Mouse (Mus musculus) midbrain, embryonic 16.5 days (tissue): ENCODE measurements around the gene Spred2. TPM values are rescaled to one million over a fixed set of nuclear protein-coding genes. Genes with fewer than 3 reads are reported as not detected.
A peak's percentile ranks its signal among the peaks of the same experiment; 100 is the strongest.

ENCODE experiments used
- ATAC-seq: fragments of 200-750 bp; cut with Nextera tagmentation; 2 replicates; pipeline ENCODE4 v1.8.0; 2017; ENCODE audit warnings: moderate TSS enrichment
- H3K27ac ChIP-seq: fragments of 300-500 bp; sonication (generic); 2 replicates; pipeline ENCODE4 v1.5.1; 2014; ENCODE audit warnings: mild to moderate bottlenecking, low read length, mixed read lengths
- H3K27me3 ChIP-seq: fragments of 300-500 bp; sonication (generic); 2 replicates; pipeline ENCODE4 v1.6.1; 2014; ENCODE audit warnings: low read depth, low read length, mixed read lengths; ENCODE audit not compliant: control insufficient read depth, insufficient read depth
- H3K36me3 ChIP-seq: fragments of 300-500 bp; sonication (generic); 2 replicates; pipeline ENCODE4 v1.6.1; 2014; ENCODE audit warnings: mild to moderate bottlenecking, low read length, moderate library complexity, mixed read lengths; ENCODE audit not compliant: control insufficient read depth, insufficient read depth
- H3K4me1 ChIP-seq: fragments of 300-500 bp; sonication (generic); 2 replicates; pipeline ENCODE4 v1.6.1; 2014; ENCODE audit warnings: mild to moderate bottlenecking, low read length, mixed read lengths; ENCODE audit not compliant: control insufficient read depth, insufficient read depth
- H3K4me2 ChIP-seq: fragments of 300-500 bp; sonication (generic); 2 replicates; pipeline ENCODE4 v1.6.1; 2014; ENCODE audit warnings: mild to moderate bottlenecking, low read length, mixed read lengths
- H3K4me3 ChIP-seq: fragments of 300-500 bp; sonication (generic); 2 replicates; pipeline ENCODE4 v1.5.1; 2014; ENCODE audit warnings: low read depth, mild to moderate bottlenecking, low read length, moderate library complexity, mixed read lengths
- H3K9ac ChIP-seq: fragments of 300-500 bp; sonication (generic); 2 replicates; pipeline ENCODE4 v1.6.1; 2014; ENCODE audit warnings: low read depth, low read length, mixed read lengths
- H3K9me3 ChIP-seq: fragments of 300-500 bp; sonication (generic); replicated peaks from 2 replicates; pipeline ENCODE4 v1.6.1; 2014; ENCODE audit warnings: mild to moderate bottlenecking, low read length, mixed read lengths; ENCODE audit not compliant: control insufficient read depth, poor library complexity, severe bottlenecking
- WGBS: fragments of 180-500 bp; shearing (Covaris S2); extraction: QIAGEN DNeasy Blood & Tissue Kit; methylation state at CpG from one replicate; pipeline ENCODE4 v1.1.7; 2014; 5-methylcytosine and 5-hydroxymethylcytosine counted together
- polyA plus RNA-seq: library from polyadenylated mRNA; unstranded; fragments of >200 nt; fragmentation: Nextera tagmentation; extraction: Ambion mirVana; gene quantifications from 2 replicates; pipeline ENCODE4 v1.2.1, GENCODE M21; 2015

Gene Spred2
- polyA plus RNA-seq, 1 experiment from 2014 or later = 4.8 TPM

GRCm38 (mm10) chr11:19965037-19965611 is 40.9 kb downstream of the Spred2 start:
- Histone ChIP-seq H3K36me3 (no peaks in the 10 kb centered on the region), H3K9me3 (no peaks in the 10 kb centered on the region), H3K27ac (no peak overlapping the region), H3K4me3 (no peak overlapping the region), H3K9ac (no peak overlapping the region), H3K4me1 (peaks cover 3% of the 10 kb centered on the region; the same call in 1 of the 2 replicates), H3K4me2 (no peak overlapping the region), H3K27me3 (no peaks in the 10 kb centered on the region)
- peak; percentile 39; the same call in 1 of the 2 replicates for ATAC-seq
- 47% methylated on average over 16 of the region's 16 CpGs for WGBS

- Histone ChIP-seq H3K27me3 (no peaks in the 10 kb centered on the region), H3K9ac (no peak overlapping the region), H3K9me3 (no peaks in the 10 kb centered on the region), H3K36me3 (no peaks in the 10 kb centered on the region), H3K27ac (no peak overlapping the region), H3K4me1 (peaks cover 3% of the 10 kb centered on the region; the same call in 1 of the 2 replicates), H3K4me3 (no peak overlapping the region), H3K4me2 (no peak overlapping the region)
- no peak for ATAC-seq
- 92% methylated on average over 4 of the region's 4 CpGs for WGBS
Observed at GRCm38 (mm10) chr11:19965664-19966063, 41.5 kb downstream of the Spred2 start.

- no peaks in the 10 kb centered on the region for H3K36me3 ChIP-seq
- H3K27me3 ChIP-seq = no peaks in the 10 kb centered on the region
- 83% methylated on average over 2 of the region's 2 CpGs for WGBS
- no peak for ATAC-seq
- H3K9me3 ChIP-seq = no peaks in the 10 kb centered on the region
- H3K4me3 ChIP-seq = no peak overlapping the region
- no peak overlapping the region for H3K27ac ChIP-seq
- peaks cover 3% of the 10 kb centered on the region; the same call in 1 of the 2 replicates for H3K4me1 ChIP-seq
- H3K4me2 ChIP-seq = no peak overlapping the region
- H3K9ac ChIP-seq = no peak overlapping the region
Observed at GRCm38 (mm10) chr11:19966294-19966693, 42.1 kb downstream of the Spred2 start.

GRCm38 (mm10) chr11:19969584-19969983 is 45.4 kb downstream of the Spred2 start:
- Histone ChIP-seq H3K4me3 (no peak overlapping the region), H3K4me2 (no peak overlapping the region), H3K27me3 (no peaks in the 10 kb centered on the region), H3K9me3 (no peaks in the 10 kb centered on the region), H3K4me1 (0 out of 2 replicates have a peak, but pooled peaks cover 3% of the 10 kb centered on the region), H3K27ac (no peak overlapping the region), H3K36me3 (no peaks in the 10 kb centered on the region), H3K9ac (no peak overlapping the region)
- no peak for ATAC-seq
- WGBS = 84% methylated on average over 5 of the region's 5 CpGs

GRCm38 (mm10) chr11:19971954-19972750 is 48.0 kb downstream of the Spred2 start:
- 0 out of 2 replicates have a peak, but pooled peaks cover 3% of the 10 kb centered on the region for H3K4me1 ChIP-seq
- ATAC-seq = no peak
- H3K9ac ChIP-seq = no peak overlapping the region
- H3K27ac ChIP-seq = no peak overlapping the region
- H3K4me3 ChIP-seq = no peak overlapping the region
- H3K36me3 ChIP-seq = no peaks in the 10 kb centered on the region
- 89% methylated on average over 4 of the region's 4 CpGs for WGBS
- no peak overlapping the region for H3K4me2 ChIP-seq
- no peaks in the 10 kb centered on the region for H3K9me3 ChIP-seq
- no peaks in the 10 kb centered on the region for H3K27me3 ChIP-seq

- WGBS = 72% methylated on average over 7 of the region's 7 CpGs
- no peak overlapping the region for H3K27ac ChIP-seq
- 0 out of 2 replicates have a peak, but pooled peaks cover 3% of the 10 kb centered on the region for H3K4me1 ChIP-seq
- ATAC-seq = no peak
- no peak overlapping the region for H3K4me2 ChIP-seq
- no peaks in the 10 kb centered on the region for H3K36me3 ChIP-seq
- H3K9me3 ChIP-seq = no peaks in the 10 kb centered on the region
- H3K9ac ChIP-seq = no peak overlapping the region
- no peak overlapping the region for H3K4me3 ChIP-seq
- H3K27me3 ChIP-seq = no peaks in the 10 kb centered on the region
Observed at GRCm38 (mm10) chr11:19973032-19973790, 49.0 kb downstream of the Spred2 start.

GRCm38 (mm10) chr11:19976032-19976431 is 51.9 kb downstream of the Spred2 start:
- Histone ChIP-seq H3K9ac (no peak overlapping the region), H3K27ac (no peak overlapping the region), H3K36me3 (no peaks in the 10 kb centered on the region), H3K4me1 (0 out of 2 replicates have a peak, but pooled peaks cover 3% of the 10 kb centered on the region), H3K9me3 (no peaks in the 10 kb centered on the region), H3K27me3 (no peaks in the 10 kb centered on the region), H3K4me3 (no peak overlapping the region), H3K4me2 (no peak overlapping the region)
- WGBS = 93% methylated on average over 2 of the region's 2 CpGs
- ATAC-seq = no peak

- Histone ChIP-seq H3K36me3 (no peaks in the 10 kb centered on the region), H3K27me3 (no peaks in the 10 kb centered on the region), H3K9me3 (no peaks in the 10 kb centered on the region), H3K27ac (no peak overlapping the region), H3K4me2 (no peak overlapping the region), H3K4me1 (0 out of 2 replicates have a peak, but pooled peaks cover 3% of the 10 kb centered on the region), H3K4me3 (no peak overlapping the region), H3K9ac (no peak overlapping the region)
- 67% methylated on average over 2 of the region's 2 CpGs for WGBS
- no peak for ATAC-seq
Observed at GRCm38 (mm10) chr11:19977687-19978086, 53.5 kb downstream of the Spred2 start.
